Mouse (Mus musculus) erythroblast, embryonic 14.5 days (primary cell): ENCODE measurements around the gene Olfr726. TPM values are rescaled to one million over a fixed set of nuclear protein-coding genes. Genes with fewer than 3 reads are reported as not detected.

Experiments used
- H3K27me3 ChIP-seq: 2 replicates; pipeline ENCODE4 v1.6.1; 2012; ENCODE audit warnings: inconsistent platforms; ENCODE audit not compliant: control insufficient read depth
- H3K36me3 ChIP-seq: 2 replicates; pipeline ENCODE4 v1.6.1; 2012; ENCODE audit warnings: mild to moderate bottlenecking, inconsistent platforms; ENCODE audit not compliant: control insufficient read depth
- H3K4me1 ChIP-seq: 2 replicates; pipeline ENCODE4 v1.6.1; 2012; ENCODE audit warnings: inconsistent platforms; ENCODE audit not compliant: control insufficient read depth
- H3K4me3 ChIP-seq: replicated peaks from 2 replicates; pipeline ENCODE3; 2012; ENCODE audit warnings: moderate library complexity, mild to moderate bottlenecking, inconsistent platforms
- H3K9me3 ChIP-seq: 2 replicates; pipeline ENCODE4 v1.6.1; 2012; ENCODE audit warnings: low read length, inconsistent platforms, mixed read lengths; ENCODE audit not compliant: control insufficient read depth
- GATA1 ChIP-seq: IDR thresholded peaks from 2 replicates; pipeline ENCODE4 v1.6.1; 2012; ENCODE audit warnings: low read length, inconsistent platforms, mixed read lengths
- TAL1 ChIP-seq: IDR thresholded peaks from 3 replicates; pipeline ENCODE4 v1.6.1; 2012; ENCODE audit warnings: low read length, inconsistent platforms, mixed read lengths
- polyA plus RNA-seq: library from polyadenylated mRNA; stranded (reverse); fragments of >175 nt; gene quantifications from 2 replicates; pipeline ENCODE4 v1.2.3, GENCODE M21; 2012

The Olfr726 gene
- polyA plus RNA-seq, result 0.02 TPM in 1 of 2 replicates, not detected in the other

DNA sequence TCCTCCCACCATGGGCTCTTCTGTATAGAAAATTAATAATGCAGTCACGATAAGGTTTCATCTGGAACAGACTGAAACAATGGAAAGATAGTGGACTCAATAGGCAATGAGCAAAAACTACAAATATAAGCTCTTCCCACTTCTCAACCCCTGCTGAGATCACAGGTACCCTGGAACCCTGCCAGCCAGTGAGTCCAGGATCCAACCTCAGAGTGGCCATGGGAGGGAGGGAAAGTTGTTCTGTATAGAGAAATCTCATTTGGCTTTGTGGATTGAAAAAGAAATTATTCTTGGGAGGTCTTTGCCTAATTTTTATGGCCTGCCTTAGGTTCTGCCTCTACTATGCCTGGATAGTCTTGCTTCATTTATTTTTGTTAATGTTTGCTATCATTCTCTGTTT, at the start of gene Olfr726:
Gene Olfr726, minus strand, starts transcription at position 101 of the 400 bp plus-strand sequence.
- Histone ChIP-seq H3K4me1 (no peaks in the 10 kb centered on the region), H3K36me3 (no peaks in the 10 kb centered on the region), H3K9me3 (no peaks in the 10 kb centered on the region), H3K4me3 (no peak within 1 kb of the TSS), H3K27me3 (no peaks in the 10 kb centered on the region)
- TF ChIP-seq TAL1 (no peak), GATA1 (no peak)

DNA sequence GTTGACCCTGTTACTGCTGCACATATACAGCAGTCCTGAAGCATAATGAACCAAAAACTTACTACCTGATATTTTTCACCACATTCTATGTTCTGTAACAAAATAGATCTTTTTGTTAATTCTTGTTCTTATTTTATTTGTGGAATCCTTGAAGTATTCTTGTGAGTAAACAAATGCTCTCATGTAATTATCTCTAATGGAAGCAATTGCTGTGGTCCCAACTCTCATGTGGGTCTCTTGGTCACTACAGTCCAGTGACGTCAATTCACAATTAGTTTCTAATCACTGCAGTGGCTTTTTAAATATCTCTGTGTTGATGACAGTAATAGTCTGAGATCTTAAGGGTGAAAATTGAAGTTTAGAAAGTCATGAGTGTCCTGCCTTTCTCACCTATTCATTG, 32.1 kb upstream of the Olfr726 start, which contains the start of gene Olfr727:
Gene Olfr727, plus strand, starts transcription at position 301 of the 400 bp plus-strand sequence.
- no peak for TF ChIP-seq GATA1
- no peak for TF ChIP-seq TAL1
- H3K27me3 ChIP-seq, result no peaks in the 10 kb centered on the region

DNA sequence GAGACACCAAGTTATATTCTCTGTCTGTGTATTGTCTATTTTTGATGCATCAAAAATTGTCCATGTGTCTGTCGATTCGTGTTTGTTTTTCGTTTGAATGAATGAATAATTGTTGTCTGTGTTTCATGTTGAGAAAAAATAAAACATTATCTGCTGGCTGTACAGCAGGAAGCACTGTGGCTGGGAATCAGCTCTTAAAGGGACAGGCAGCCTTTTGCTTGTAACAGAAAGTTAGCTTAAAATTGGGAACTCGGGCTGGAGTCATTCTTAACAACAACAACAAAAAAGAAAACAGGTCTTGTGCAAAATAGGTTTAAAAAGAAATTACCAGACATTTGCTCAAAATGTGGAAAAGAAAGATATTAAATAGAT, 28.0 kb downstream of the Olfr726 start:
- H3K4me1 ChIP-seq, result peaks cover 3% of the 10 kb centered on the region; the same call in 1 of the 2 replicates
- H3K27me3 ChIP-seq, result no peaks in the 10 kb centered on the region
- H3K4me3 ChIP-seq, result peak overlapping the region; percentile 65
- TF ChIP-seq GATA1 (no peak), TAL1 (no peak)
- no peaks in the 10 kb centered on the region for H3K36me3 ChIP-seq
- H3K9me3 ChIP-seq, result no peaks in the 10 kb centered on the region

More for the DNA sequence above, 32.1 kb upstream of the Olfr726 start, which contains the start of gene Olfr727:
- Histone ChIP-seq H3K36me3 (no peaks in the 10 kb centered on the region), H3K9me3 (no peaks in the 10 kb centered on the region), H3K4me3 (no peak within 1 kb of the TSS), H3K4me1 (no peaks in the 10 kb centered on the region)

DNA sequence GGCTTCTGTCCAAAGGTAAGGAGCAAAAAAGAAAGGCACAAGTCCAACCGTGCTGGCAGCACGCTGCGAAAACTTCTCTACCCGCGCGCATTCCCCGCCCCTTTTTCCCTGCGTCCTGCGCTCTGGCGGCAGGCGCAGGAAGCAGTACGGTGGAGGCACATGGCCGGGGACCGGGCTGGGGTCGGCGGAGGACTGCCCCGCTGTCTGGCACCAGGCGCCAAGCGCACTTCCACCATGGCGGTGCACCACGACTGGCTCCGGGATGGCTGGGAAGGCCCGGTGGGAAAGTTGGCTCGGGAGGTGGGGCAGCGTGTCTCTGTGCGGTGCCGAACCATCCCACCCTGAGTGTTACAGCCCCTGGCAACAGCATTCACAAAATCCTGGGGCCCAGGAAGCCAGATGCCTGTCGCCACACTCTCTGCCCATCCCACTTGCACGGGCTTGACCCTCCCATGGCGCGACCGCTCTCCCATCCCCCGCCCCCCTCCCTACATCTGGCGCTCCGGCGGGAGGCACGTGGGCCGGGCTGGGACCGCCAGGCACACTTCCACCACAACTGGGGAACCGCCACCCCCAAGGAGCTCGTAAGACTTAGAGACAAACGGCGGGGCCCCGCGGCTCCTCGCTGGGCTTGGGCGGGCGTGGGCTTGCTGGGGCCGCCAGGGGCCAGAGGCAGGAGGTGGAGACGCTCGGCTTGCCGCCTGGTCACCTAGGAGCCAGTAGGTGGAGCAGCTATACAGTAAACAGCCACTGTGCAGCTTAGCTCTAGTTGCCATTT, 28.6 kb downstream of the Olfr726 start:
- TF ChIP-seq GATA1 (no peak), TAL1 (no peak)
- Histone ChIP-seq H3K4me3 (peak overlapping the region; percentile 65), H3K27me3 (no peaks in the 10 kb centered on the region)

DNA sequence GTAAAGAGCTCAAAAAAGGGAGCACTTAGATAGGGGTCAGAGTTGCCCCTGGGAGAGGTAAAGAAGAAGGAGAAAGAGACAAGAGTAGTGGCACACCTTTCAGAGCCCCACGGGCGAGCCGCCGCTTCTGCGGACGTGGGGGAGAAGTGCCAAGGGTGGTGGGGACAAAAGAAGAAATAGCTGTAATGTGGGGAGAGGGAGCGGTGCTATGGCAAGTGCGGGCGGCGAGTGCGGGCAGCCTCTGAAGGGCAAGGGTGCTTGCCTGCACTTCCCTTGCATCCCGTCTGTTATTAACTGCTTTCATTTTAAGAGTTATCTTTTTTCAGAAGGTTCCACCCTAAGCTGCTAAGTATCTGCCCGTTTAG, 29.2 kb downstream of the Olfr726 start:
- H3K4me1 ChIP-seq, result peaks cover 3% of the 10 kb centered on the region; the same call in 1 of the 2 replicates
- no peaks in the 10 kb centered on the region for H3K9me3 ChIP-seq
- H3K4me3 ChIP-seq, result peak overlapping the region; percentile 65
- H3K36me3 ChIP-seq, result no peaks in the 10 kb centered on the region
- TF ChIP-seq TAL1, result no peak
- TF ChIP-seq GATA1, result no peak
- H3K27me3 ChIP-seq, result no peaks in the 10 kb centered on the region

More for the DNA sequence above, 28.6 kb downstream of the Olfr726 start:
- H3K36me3 ChIP-seq, result no peaks in the 10 kb centered on the region
- peaks cover 3% of the 10 kb centered on the region; the same call in 1 of the 2 replicates for H3K4me1 ChIP-seq
- no peaks in the 10 kb centered on the region for H3K9me3 ChIP-seq

DNA sequence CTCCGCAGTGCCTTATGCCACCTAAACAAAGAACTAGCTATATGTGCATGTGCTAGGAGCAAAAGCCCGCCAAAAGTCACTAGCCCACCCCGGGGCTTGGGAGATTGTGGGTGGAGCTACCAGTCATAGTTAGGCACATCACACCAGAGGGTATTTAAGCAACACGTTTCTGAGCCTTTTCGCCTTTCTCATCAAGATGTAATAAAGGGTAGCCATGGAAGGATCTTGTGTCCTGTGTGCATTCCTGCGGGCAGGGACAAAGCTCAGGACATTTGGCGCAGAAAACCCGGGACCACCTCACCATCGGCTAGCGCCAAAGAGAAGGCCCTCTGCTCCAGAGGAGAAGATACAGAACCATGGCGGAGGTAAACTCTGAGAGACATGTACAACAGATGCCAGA, 29.6 kb downstream of the Olfr726 start:
- Histone ChIP-seq H3K4me3 (peak overlapping the region; percentile 65), H3K4me1 (peaks cover 3% of the 10 kb centered on the region; the same call in 1 of the 2 replicates)
- TF ChIP-seq GATA1 (no peak), TAL1 (no peak)

DNA sequence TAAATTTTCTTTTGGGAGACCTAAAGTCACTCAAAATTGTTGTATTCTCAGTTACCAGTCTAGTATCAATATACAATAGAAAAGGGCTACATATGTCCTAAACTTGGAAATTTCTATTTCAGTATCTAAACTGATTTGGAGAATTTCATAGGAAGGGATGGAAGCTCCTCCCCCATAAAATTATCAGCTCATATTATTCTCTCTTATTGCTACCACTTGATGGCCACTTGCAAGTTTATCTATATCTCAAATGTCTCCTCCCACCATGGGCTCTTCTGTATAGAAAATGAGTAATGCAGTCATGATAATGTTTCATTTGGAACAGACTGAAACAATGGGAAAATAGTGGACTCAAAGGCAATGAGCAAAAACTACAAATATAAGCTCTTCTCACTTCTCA, 50.5 kb downstream of the Olfr726 start, which contains the start of gene Olfr725:
Gene Olfr725, minus strand, starts transcription at position 101 of the 400 bp plus-strand sequence.
- no peaks in the 10 kb centered on the region for H3K36me3 ChIP-seq
- TF ChIP-seq GATA1 (no peak), TAL1 (no peak)
- no peaks in the 10 kb centered on the region for H3K9me3 ChIP-seq
- no peak within 1 kb of the TSS for H3K4me3 ChIP-seq
- H3K27me3 ChIP-seq, result no peaks in the 10 kb centered on the region
- no peaks in the 10 kb centered on the region for H3K4me1 ChIP-seq

More for the DNA sequence above, 29.6 kb downstream of the Olfr726 start:
- H3K36me3 ChIP-seq, result no peaks in the 10 kb centered on the region
- H3K9me3 ChIP-seq, result no peaks in the 10 kb centered on the region
- H3K27me3 ChIP-seq, result no peaks in the 10 kb centered on the region

Other genes starting within 250 kb of the Olfr726 start
- not detected in 2 replicates for gene Olfr722, start 189.0 kb downstream of the Olfr726 start, polyA plus RNA-seq
- not detected in 2 replicates for gene Olfr723, start 159.2 kb downstream of the Olfr726 start, polyA plus RNA-seq
- not detected in 2 replicates for gene Olfr724, start 127.7 kb downstream of the Olfr726 start, polyA plus RNA-seq
- gene Olfr725, start 50.6 kb downstream of the Olfr726 start, polyA plus RNA-seq, result not detected in 2 replicates
- not detected in 2 replicates for gene Olfr727, start 32.2 kb upstream of the Olfr726 start, polyA plus RNA-seq
- 0.02 TPM in 1 of 2 replicates, not detected in the other for gene Olfr728, start 51.7 kb upstream of the Olfr726 start, polyA plus RNA-seq
- not detected in 2 replicates for gene Olfr729, start 62.0 kb upstream of the Olfr726 start, polyA plus RNA-seq
- gene Olfr730, start 97.2 kb upstream of the Olfr726 start, polyA plus RNA-seq, result 0.01 TPM in 1 of 2 replicates, not detected in the other
- gene Olfr731, start 150.9 kb upstream of the Olfr726 start, polyA plus RNA-seq, result not detected in 2 replicates
- not detected in 2 replicates for gene Olfr732, start 193.3 kb upstream of the Olfr726 start, polyA plus RNA-seq
- gene Olfr733, start 210.6 kb upstream of the Olfr726 start, polyA plus RNA-seq, result not detected in 2 replicates
- not detected in 2 replicates for gene Olfr734, start 235.8 kb upstream of the Olfr726 start, polyA plus RNA-seq